Mouse (Mus musculus): ENCODE results near the gene Hbq1a. TPM values are rescaled to one million over a fixed set of nuclear protein-coding genes. Genes with fewer than 3 reads are reported as not detected.

Hbq1a gene
- total and polyA plus RNA-seq, 3 experiments, result 0.29 to 0.46 TPM; not detected in 1

- no peak for DNase-seq (ENCODE audit: low read depth, low spot score)
- Histone ChIP-seq H3K4me1 (ENCODE audit: control insufficient read depth in 1 of 2, insufficient read depth in 2 of 2, low read length in 2 of 2) (peaks cover 0 to 4% of the 10 kb centered on the region in 2 experiments; a peak in 2 of 4 replicates), H3K9me3 (replicated peaks; ENCODE audit: insufficient read depth, low read length) (no peaks in the 10 kb centered on the region), H3K9ac (ENCODE audit: control insufficient read depth, low read depth, low read length, poor library complexity, severe bottlenecking) (0 out of 2 replicates have a peak overlapping the region, but pooled peaks have one; percentile 1), H3K79me2 (ENCODE audit: control insufficient read depth, insufficient read depth, low read length, poor library complexity) (no peaks in the 10 kb centered on the region), H3K27ac (ENCODE audit: control insufficient read depth, low read depth, low read length) (no peak overlapping the region), H3K27me3 (ENCODE audit: control insufficient read depth in 1 of 2, insufficient read depth in 2 of 2, low read length in 2 of 2) (peaks cover 0 to 10% of the 10 kb centered on the region in 2 experiments; a peak in 3 of 4 replicates), H3K36me3 (ENCODE audit: control insufficient read depth in 1 of 2, insufficient read depth in 2 of 2, low read length in 2 of 2) (no peaks in the 10 kb centered on the region; a peak in 1 of 4 replicates), H3K4me3 (ENCODE audit: control insufficient read depth in 1 of 2, insufficient read depth in 1 of 2, low read depth in 2 of 2, low read length in 2 of 2) (no peak overlapping the region; a peak in 1 of 4 replicates)
- TF ChIP-seq POLR2A (IDR thresholded peaks at IDR 0.05; ENCODE audit: control insufficient read depth in 1 of 2, insufficient read depth in 1 of 2, low read depth in 1 of 2, low read length in 2 of 2, poor library complexity in 1 of 2) (0 out of 4 replicates have a peak, but pooled peaks of 1 of the 2 experiments have one; percentile 31), ELF1 (IDR thresholded peaks at IDR 0.05; ENCODE audit: low read depth, low read length) (no peak), CHD1 (IDR thresholded peaks at IDR 0.05; ENCODE audit: low read depth, low read length) (no peak)
Observed at GRCm38 (mm10) chr11:32320507-32321195, 20.8 kb downstream of the Hbq1a start.

GRCm38 (mm10) chr11:32321196-32321565 lies 21.3 kb downstream of the Hbq1a start:
- TF ChIP-seq BHLHE40 (IDR thresholded peaks at IDR 0.05; ENCODE audit: borderline replicate concordance, low read depth, low read length) (no peak), MAX (IDR thresholded peaks at IDR 0.05; ENCODE audit: low read length) (peak; percentile 36; the same call in 1 of the 2 replicates), ZC3H11A (IDR thresholded peaks at IDR 0.05; ENCODE audit: low read depth, low read length) (peak; percentile 89), GATA1 (IDR thresholded peaks at IDR 0.05; ENCODE audit: low read depth, low read length) (0 out of 2 replicates have a peak, but pooled peaks have one; percentile 4), CHD1 (IDR thresholded peaks at IDR 0.05; ENCODE audit: low read depth, low read length) (no peak), MAZ (IDR thresholded peaks at IDR 0.05; ENCODE audit: low read depth, low read length) (no peak), TBP (IDR thresholded peaks at IDR 0.05; ENCODE audit: low read depth, low read length) (peak; percentile 66; the same call in 1 of the 2 replicates), ZKSCAN1 (IDR thresholded peaks at IDR 0.05; ENCODE audit: low read depth, low read length) (no peak), MYB (IDR thresholded peaks at IDR 0.05; ENCODE audit: low read depth, low read length) (no peak), ZMIZ1 (IDR thresholded peaks at IDR 0.05; ENCODE audit: low read depth, low read length) (no peak), RAD21 (IDR thresholded peaks at IDR 0.05; ENCODE audit: low read depth, low read length) (peak; percentile 97), HCFC1 (IDR thresholded peaks at IDR 0.05; ENCODE audit: low read depth, low read length) (0 out of 2 replicates have a peak, but pooled peaks have one; percentile 11), SMC3 (IDR thresholded peaks at IDR 0.05; ENCODE audit: low read depth, low read length) (peak; percentile 99), CTCF (IDR thresholded peaks at IDR 0.05 in 2 of 3, conservative IDR thresholded peaks at IDR 0.05 in 1 of 3; ENCODE audit: control insufficient read depth in 1 of 3, insufficient read depth in 1 of 3, low read depth in 2 of 3, low read length in 3 of 3, poor library complexity in 1 of 3, severe bottlenecking in 1 of 3) (peak in 2 of 3 experiments; percentile 89 to 100), TAL1 (IDR thresholded peaks at IDR 0.05; ENCODE audit: low read length) (no peak), RCOR1 (IDR thresholded peaks at IDR 0.05; ENCODE audit: low read depth, low read length) (no peak), JUND (IDR thresholded peaks at IDR 0.05; ENCODE audit: low read depth, low read length) (no peak), POLR2A (IDR thresholded peaks at IDR 0.05; ENCODE audit: control insufficient read depth in 1 of 2, insufficient read depth in 1 of 2, low read depth in 1 of 2, low read length in 2 of 2, poor library complexity in 1 of 2) (no peak), NELFE (IDR thresholded peaks at IDR 0.05; ENCODE audit: low read depth, low read length) (no peak)
- Histone ChIP-seq H3K27me3 (ENCODE audit: control insufficient read depth in 1 of 2, insufficient read depth in 2 of 2, low read length in 2 of 2) (peaks cover 4 to 13% of the 10 kb centered on the region in 2 experiments; a peak in 2 of 4 replicates), H3K4me3 (ENCODE audit: control insufficient read depth in 1 of 2, insufficient read depth in 1 of 2, low read depth in 2 of 2, low read length in 2 of 2) (no peak overlapping the region; a peak in 1 of 4 replicates), H3K79me2 (ENCODE audit: control insufficient read depth, insufficient read depth, low read length, poor library complexity) (no peaks in the 10 kb centered on the region), H3K27ac (ENCODE audit: control insufficient read depth, low read depth, low read length) (no peak overlapping the region), H3K9me3 (replicated peaks; ENCODE audit: insufficient read depth, low read length) (no peaks in the 10 kb centered on the region), H3K36me3 (ENCODE audit: control insufficient read depth in 1 of 2, insufficient read depth in 2 of 2, low read length in 2 of 2) (no peaks in the 10 kb centered on the region; a peak in 1 of 4 replicates), H3K9ac (ENCODE audit: control insufficient read depth, low read depth, low read length, poor library complexity, severe bottlenecking) (0 out of 2 replicates have a peak overlapping the region, but pooled peaks have one; percentile 1), H3K4me1 (ENCODE audit: control insufficient read depth in 1 of 2, insufficient read depth in 2 of 2, low read length in 2 of 2) (peaks cover 0 to 4% of the 10 kb centered on the region in 2 experiments; a peak in 2 of 4 replicates)
- DNase-seq (ENCODE audit: low read depth, low spot score), result peak; percentile 93

Data from MEL (cell line).